Mouse (Mus musculus): ENCODE measurements around the gene Fads1. TPM values are rescaled to one million over a fixed set of nuclear protein-coding genes. Genes with fewer than 3 reads are reported as not detected.

Fads1 gene
- polyA plus RNA-seq, 1 experiment from 2014 or later, result 64.6 TPM

DNA sequence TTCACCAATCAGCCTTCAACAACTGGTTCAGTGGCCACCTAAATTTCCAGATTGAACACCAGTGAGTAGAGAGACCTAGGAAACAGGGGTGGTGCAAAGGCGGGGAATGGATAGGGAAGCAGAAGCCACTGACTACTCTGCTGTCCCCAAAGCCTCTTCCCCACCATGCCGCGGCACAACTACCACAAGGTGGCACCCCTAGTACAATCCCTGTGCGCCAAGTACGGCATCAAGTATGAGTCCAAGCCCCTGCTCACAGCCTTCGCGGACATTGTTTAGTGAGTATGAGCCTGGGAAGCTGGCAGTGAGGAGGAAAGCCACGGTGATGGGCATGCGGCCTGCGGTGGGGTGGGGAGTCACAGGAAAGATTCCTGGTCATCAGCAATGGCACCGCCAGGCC, 11.6 kb downstream of the Fads1 start:
- Histone ChIP-seq H3K36me3 (ENCODE audit: control insufficient read depth, insufficient read depth, low read length) (peaks cover 46% of the 10 kb centered on the region), H3K9me3 (replicated peaks; ENCODE audit: control insufficient read depth, low read length) (no peaks in the 10 kb centered on the region), H3K27me3 (ENCODE audit: control insufficient read depth, insufficient read depth, low read length) (no peaks in the 10 kb centered on the region), H3K9ac (ENCODE audit: low read depth, low read length) (no peak overlapping the region), H3K27ac (ENCODE audit: low read depth, low read length) (no peak overlapping the region), H3K4me2 (no peak overlapping the region), H3K4me3 (ENCODE audit: low read depth, low read length) (no peak overlapping the region), H3K4me1 (ENCODE audit: control insufficient read depth, insufficient read depth, low read length) (peaks cover 5% of the 10 kb centered on the region)
- WGBS (ENCODE audit: insufficient replicate concordance), result 79% methylated on average over 11 of the region's 11 CpGs
- ATAC-seq (replicated peaks; ENCODE audit: insufficient number of reproducible peaks, low FRiP score, low TSS enrichment), result no peak

DNA sequence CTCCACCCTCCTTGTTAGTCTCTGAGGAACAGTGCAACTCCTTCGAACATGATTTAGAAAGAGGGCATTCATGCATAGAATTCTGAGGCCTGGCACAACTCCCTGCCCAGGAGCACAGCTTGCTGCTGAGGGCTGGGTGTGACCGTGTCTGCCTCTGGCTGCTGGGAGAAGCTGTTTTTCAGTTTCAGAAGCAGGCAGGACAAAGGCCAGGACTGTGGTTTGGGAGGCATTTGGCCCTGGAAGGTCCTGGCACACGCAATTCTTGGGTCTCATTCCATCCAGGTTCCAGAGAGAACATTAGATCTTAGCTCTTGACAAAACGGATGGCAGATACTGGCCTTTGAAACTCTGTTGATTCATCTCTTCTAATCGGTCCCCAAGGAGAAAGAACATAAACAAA, 12.6 kb downstream of the Fads1 start:
- no peak overlapping the region for H3K27ac ChIP-seq (ENCODE audit: low read depth, low read length)
- H3K4me2 ChIP-seq, result no peak overlapping the region
- H3K9me3 ChIP-seq (replicated peaks; ENCODE audit: control insufficient read depth, low read length), result no peaks in the 10 kb centered on the region
- H3K4me1 ChIP-seq (ENCODE audit: control insufficient read depth, insufficient read depth, low read length), result peaks cover 5% of the 10 kb centered on the region
- peaks cover 46% of the 10 kb centered on the region for H3K36me3 ChIP-seq (ENCODE audit: control insufficient read depth, insufficient read depth, low read length)
- H3K4me3 ChIP-seq (ENCODE audit: low read depth, low read length), result no peak overlapping the region
- no peak overlapping the region for H3K9ac ChIP-seq (ENCODE audit: low read depth, low read length)
- no peaks in the 10 kb centered on the region for H3K27me3 ChIP-seq (ENCODE audit: control insufficient read depth, insufficient read depth, low read length)
- no peak for ATAC-seq (replicated peaks; ENCODE audit: insufficient number of reproducible peaks, low FRiP score, low TSS enrichment)
- WGBS (ENCODE audit: insufficient replicate concordance), result 80% methylated on average over 5 of the region's 5 CpGs

DNA sequence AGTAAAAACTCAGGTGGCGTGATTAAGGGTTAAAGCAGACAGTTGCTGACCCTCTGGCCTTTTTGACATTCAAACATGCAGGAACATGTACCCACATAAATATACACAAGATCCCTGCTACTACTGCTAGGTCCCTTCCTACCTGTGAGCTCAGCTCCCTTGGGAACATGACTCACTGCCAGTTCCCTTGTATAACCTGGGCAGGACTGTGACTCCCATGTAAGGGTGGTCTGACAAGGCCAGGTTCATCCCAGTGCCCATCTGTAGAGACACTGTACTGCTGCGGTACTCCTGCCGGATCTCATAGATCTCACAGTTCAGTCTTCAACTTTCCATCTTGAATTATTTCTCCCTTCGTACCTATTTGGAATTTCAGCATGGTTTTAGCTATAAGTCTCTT, 14.4 kb downstream of the Fads1 start:
- H3K27ac ChIP-seq (ENCODE audit: low read depth, low read length), result no peak overlapping the region
- H3K9me3 ChIP-seq (replicated peaks; ENCODE audit: control insufficient read depth, low read length), result no peaks in the 10 kb centered on the region
- no peak overlapping the region for H3K4me2 ChIP-seq
- 89% methylated on average over 4 of the region's 4 CpGs for WGBS (ENCODE audit: insufficient replicate concordance)
- H3K27me3 ChIP-seq (ENCODE audit: control insufficient read depth, insufficient read depth, low read length), result no peaks in the 10 kb centered on the region
- ATAC-seq (replicated peaks; ENCODE audit: insufficient number of reproducible peaks, low FRiP score, low TSS enrichment), result no peak
- H3K9ac ChIP-seq (ENCODE audit: low read depth, low read length), result no peak overlapping the region
- no peaks in the 10 kb centered on the region for H3K4me1 ChIP-seq (ENCODE audit: control insufficient read depth, insufficient read depth, low read length)
- no peak overlapping the region for H3K4me3 ChIP-seq (ENCODE audit: low read depth, low read length)
- peaks cover 45% of the 10 kb centered on the region for H3K36me3 ChIP-seq (ENCODE audit: control insufficient read depth, insufficient read depth, low read length)

DNA sequence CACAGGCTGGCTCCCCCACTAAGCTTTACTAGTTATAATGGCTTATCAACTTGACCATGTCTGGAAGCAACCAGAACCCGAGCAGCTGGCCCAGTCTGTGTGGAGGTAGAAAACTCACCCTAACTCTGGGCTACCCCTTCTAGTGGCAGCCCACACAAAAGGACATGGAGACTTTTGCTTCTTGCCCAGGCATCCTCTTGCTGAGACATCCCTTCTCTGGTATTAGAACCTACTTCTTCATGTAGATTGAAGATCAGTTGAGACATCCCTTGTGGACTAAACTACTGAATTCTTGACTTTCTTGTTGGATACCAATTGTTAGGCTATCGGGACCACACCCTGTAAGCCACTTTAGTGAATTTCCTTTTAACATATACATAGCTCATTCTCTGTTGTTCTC, 15.6 kb downstream of the Fads1 start:
- Histone ChIP-seq H3K4me3 (ENCODE audit: low read depth, low read length) (no peak overlapping the region), H3K27ac (ENCODE audit: low read depth, low read length) (no peak overlapping the region), H3K4me2 (no peak overlapping the region), H3K9me3 (replicated peaks; ENCODE audit: control insufficient read depth, low read length) (no peaks in the 10 kb centered on the region), H3K4me1 (ENCODE audit: control insufficient read depth, insufficient read depth, low read length) (peaks cover 8% of the 10 kb centered on the region), H3K36me3 (ENCODE audit: control insufficient read depth, insufficient read depth, low read length) (peaks cover 38% of the 10 kb centered on the region), H3K9ac (ENCODE audit: low read depth, low read length) (no peak overlapping the region), H3K27me3 (ENCODE audit: control insufficient read depth, insufficient read depth, low read length) (no peaks in the 10 kb centered on the region)
- no peak for ATAC-seq (replicated peaks; ENCODE audit: insufficient number of reproducible peaks, low FRiP score, low TSS enrichment)
- 84% methylated on average over 2 of the region's 2 CpGs for WGBS (ENCODE audit: insufficient replicate concordance)

DNA sequence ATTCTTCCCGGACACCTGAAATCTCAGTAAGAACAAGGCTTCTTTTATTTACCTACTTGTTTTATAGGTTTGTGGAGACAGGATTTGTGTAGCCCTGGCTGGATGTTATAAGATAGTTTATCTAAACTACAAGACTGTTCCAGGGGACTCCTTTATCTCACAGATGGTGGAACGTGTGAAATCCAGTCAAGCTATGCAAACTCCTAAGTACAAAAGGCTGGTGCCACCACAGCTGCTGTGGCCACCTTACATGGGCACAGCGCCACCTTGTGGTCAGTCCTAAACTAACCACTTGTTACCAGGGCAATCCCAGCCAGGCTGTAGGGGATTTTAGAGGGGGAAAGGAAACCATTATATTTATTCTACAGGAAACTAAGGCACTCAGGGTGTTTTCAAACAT, 16.0 kb downstream of the Fads1 start:
- no peak overlapping the region for H3K4me2 ChIP-seq
- H3K4me3 ChIP-seq (ENCODE audit: low read depth, low read length), result no peak overlapping the region
- peaks cover 34% of the 10 kb centered on the region for H3K36me3 ChIP-seq (ENCODE audit: control insufficient read depth, insufficient read depth, low read length)
- no peak overlapping the region for H3K27ac ChIP-seq (ENCODE audit: low read depth, low read length)
- WGBS (ENCODE audit: insufficient replicate concordance), result 27% methylated on average over 3 of the region's 3 CpGs
- no peaks in the 10 kb centered on the region for H3K9me3 ChIP-seq (replicated peaks; ENCODE audit: control insufficient read depth, low read length)
- no peak for ATAC-seq (replicated peaks; ENCODE audit: insufficient number of reproducible peaks, low FRiP score, low TSS enrichment)
- no peak overlapping the region for H3K9ac ChIP-seq (ENCODE audit: low read depth, low read length)
- H3K27me3 ChIP-seq (ENCODE audit: control insufficient read depth, insufficient read depth, low read length), result no peaks in the 10 kb centered on the region
- H3K4me1 ChIP-seq (ENCODE audit: control insufficient read depth, insufficient read depth, low read length), result peaks cover 8% of the 10 kb centered on the region

DNA sequence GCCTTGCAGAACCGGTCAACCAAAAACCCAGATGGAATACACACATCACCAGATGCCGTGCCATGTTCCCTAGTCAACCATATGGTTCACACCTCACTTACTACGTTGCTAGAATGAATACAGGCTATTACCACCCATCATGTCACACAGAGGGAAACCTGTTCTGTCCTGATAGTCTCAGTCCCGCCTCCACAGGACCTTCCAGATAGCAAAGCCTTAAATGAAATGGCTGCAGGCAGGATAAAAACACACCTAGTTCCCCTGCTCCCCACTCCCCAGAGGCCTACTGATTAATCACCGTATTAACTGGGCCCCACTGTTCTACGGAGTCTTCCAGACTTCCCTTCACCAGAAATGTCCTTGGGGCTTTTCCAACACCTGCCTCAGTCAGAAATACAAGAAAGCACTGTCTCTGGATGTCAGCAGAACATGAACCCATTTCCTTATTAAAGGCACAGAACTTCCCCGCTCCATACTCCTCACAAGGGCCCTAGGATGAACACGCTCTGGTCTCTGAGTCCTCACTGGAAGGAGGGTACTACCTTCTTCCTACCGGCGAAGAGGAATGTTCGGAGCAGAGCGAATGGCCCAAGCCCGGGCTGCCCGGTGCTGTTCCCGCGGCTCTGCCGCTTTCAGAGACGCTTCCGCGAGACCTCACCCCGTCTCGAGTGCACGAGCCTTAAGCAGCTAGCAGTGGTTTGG, 20.6 kb downstream of the Fads1 start:
- Histone ChIP-seq H3K9ac (ENCODE audit: low read depth, low read length) (peak overlapping the region; percentile 93), H3K36me3 (ENCODE audit: control insufficient read depth, insufficient read depth, low read length) (peaks cover 22% of the 10 kb centered on the region), H3K4me2 (peak overlapping the region; percentile 82), H3K9me3 (replicated peaks; ENCODE audit: control insufficient read depth, low read length) (no peaks in the 10 kb centered on the region), H3K4me3 (ENCODE audit: low read depth, low read length) (peak overlapping the region; percentile 99), H3K27me3 (ENCODE audit: control insufficient read depth, insufficient read depth, low read length) (no peaks in the 10 kb centered on the region), H3K27ac (ENCODE audit: low read depth, low read length) (peak overlapping the region; percentile 85), H3K4me1 (ENCODE audit: control insufficient read depth, insufficient read depth, low read length) (peaks cover 14% of the 10 kb centered on the region)
- peak; percentile 55; the same call in 1 of the 2 replicates for ATAC-seq (replicated peaks; ENCODE audit: insufficient number of reproducible peaks, low FRiP score, low TSS enrichment)
- WGBS (ENCODE audit: insufficient replicate concordance), result 3% methylated on average over 23 of the region's 23 CpGs

DNA sequence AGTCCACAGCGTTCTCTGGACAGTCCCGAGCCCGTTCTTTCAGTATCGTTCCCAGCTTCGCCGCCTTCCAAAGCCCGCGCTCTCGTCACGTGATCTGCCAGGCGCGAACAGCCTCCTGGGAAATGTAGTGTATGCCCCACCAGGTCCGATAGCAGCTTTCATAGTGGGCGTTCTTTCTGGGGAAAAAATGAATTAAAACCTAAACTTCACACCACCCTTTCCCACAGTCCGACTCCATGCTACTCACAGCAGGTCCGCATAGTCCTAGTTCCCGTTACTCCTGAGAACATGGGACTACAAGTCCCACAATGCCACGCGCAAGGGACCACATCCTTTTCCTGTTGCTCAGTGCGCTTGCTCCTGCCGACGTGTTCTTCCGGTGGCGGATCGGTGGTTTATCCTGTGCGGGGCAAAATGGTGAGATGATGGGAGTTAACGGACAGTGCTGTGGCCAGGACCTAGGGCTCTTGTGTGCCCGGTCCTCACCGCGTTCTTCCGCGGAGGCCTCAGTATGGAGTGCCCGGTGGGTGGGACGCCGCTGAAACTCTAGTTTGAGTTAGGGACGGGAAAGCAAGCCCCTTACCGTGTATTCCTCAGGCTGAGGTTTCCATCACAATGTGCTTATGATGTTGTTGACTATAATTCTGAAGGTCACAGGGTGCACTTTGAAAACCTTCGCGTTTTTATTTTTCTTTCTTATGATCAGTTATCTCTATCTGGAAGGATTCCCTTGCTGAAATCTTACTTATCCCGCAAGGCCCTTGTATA, 21.3 kb downstream of the Fads1 start, which contains the start of the genes Tmem258 and Fen1:
Gene Tmem258 (plus strand): TSS at position 167 of the 768 bp plus-strand sequence.
Gene Fen1 (minus strand): TSS at position 322 of the 768 bp plus-strand sequence.
- Histone ChIP-seq H3K4me2 (peak within 1 kb of the TSS; percentile 82), H3K27me3 (ENCODE audit: control insufficient read depth, insufficient read depth, low read length) (no peaks in the 10 kb centered on the region)

DNA sequence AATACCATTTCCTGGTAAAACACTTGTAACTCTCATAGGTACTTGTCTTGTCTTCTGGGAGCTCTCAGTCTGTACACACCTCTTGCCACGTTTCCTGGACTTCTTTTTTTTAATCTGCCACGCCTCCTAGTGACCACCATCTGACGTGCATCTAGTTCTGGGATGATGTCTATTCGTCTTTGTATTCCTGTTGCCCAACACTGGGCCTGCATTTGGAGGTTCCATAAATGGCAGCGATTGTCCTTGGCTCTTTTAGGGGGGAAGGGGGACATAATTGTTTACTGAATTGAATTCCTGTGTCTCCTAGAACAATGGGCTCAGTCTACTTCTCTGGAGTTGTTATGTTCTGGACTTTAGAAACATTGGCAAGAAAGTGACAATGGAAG, 21.9 kb downstream of the Fads1 start:
- Histone ChIP-seq H3K4me1 (ENCODE audit: control insufficient read depth, insufficient read depth, low read length) (peaks cover 14% of the 10 kb centered on the region), H3K27me3 (ENCODE audit: control insufficient read depth, insufficient read depth, low read length) (no peaks in the 10 kb centered on the region), H3K4me3 (ENCODE audit: low read depth, low read length) (peak overlapping the region; percentile 99), H3K4me2 (peak overlapping the region; percentile 82), H3K36me3 (ENCODE audit: control insufficient read depth, insufficient read depth, low read length) (peaks cover 26% of the 10 kb centered on the region), H3K27ac (ENCODE audit: low read depth, low read length) (peak overlapping the region; percentile 85), H3K9me3 (replicated peaks; ENCODE audit: control insufficient read depth, low read length) (no peaks in the 10 kb centered on the region), H3K9ac (ENCODE audit: low read depth, low read length) (peak overlapping the region; percentile 93)
- WGBS (ENCODE audit: insufficient replicate concordance), result 3% methylated on average over 5 of the region's 5 CpGs
- ATAC-seq (replicated peaks; ENCODE audit: insufficient number of reproducible peaks, low FRiP score, low TSS enrichment), result no peak; the same call in 1 of the 2 replicates

More for the DNA sequence above, 21.3 kb downstream of the Fads1 start, which contains the start of the genes Tmem258 and Fen1:
- ATAC-seq (replicated peaks; ENCODE audit: insufficient number of reproducible peaks, low FRiP score, low TSS enrichment), result peak; percentile 79
- under 1% methylated on average over 40 of the region's 40 CpGs for WGBS (ENCODE audit: insufficient replicate concordance)
- Histone ChIP-seq H3K9ac (ENCODE audit: low read depth, low read length) (peak within 1 kb of the TSS; percentile 93), H3K4me3 (ENCODE audit: low read depth, low read length) (peak within 1 kb of the TSS; percentile 99), H3K4me1 (ENCODE audit: control insufficient read depth, insufficient read depth, low read length) (peaks cover 14% of the 10 kb centered on the region), H3K9me3 (replicated peaks; ENCODE audit: control insufficient read depth, low read length) (no peaks in the 10 kb centered on the region), H3K36me3 (ENCODE audit: control insufficient read depth, insufficient read depth, low read length) (peaks cover 27% of the 10 kb centered on the region), H3K27ac (ENCODE audit: low read depth, low read length) (peak within 1 kb of the TSS; percentile 85)
